ENCODE assay signal across 14 mouse cellular contexts in genomic region chr4:137345790-137346189, GRCm38 (mm10). TPM values are rescaled to one million over a fixed set of nuclear protein-coding genes. Genes with fewer than 3 reads are reported as not detected.
DNase-seq lines count a peak whose midpoint lies in the region; ATAC-seq and TF ChIP-seq lines count a peak whose summit lies in the region.
"Had no signal": no experiment of that assay in that cellular context is flagged by ENCODE, and none has a peak within 500 bp of the region (broad histone marks: within the 10 kb centered on the region; RNA-seq: fewer than 3 reads in every experiment).

No protein-coding gene starts in this region.

- TF ChIP-seq RAD21 in CH12.LX (IDR thresholded peaks at IDR 0.05; ENCODE audit: low read depth, low read length), result peak; percentile 31

- H3K79me2 ChIP-seq in CH12.LX (replicated peaks; ENCODE audit: control insufficient read depth, extremely low read depth, insufficient read depth, poor library complexity, severe bottlenecking) (peaks cover 98% of the 10 kb centered on the region), myocyte (ENCODE audit: control insufficient read depth, insufficient read depth) (peaks cover 98% of the 10 kb centered on the region)

- H3K4me1 ChIP-seq in CH12.LX (ENCODE audit: control insufficient read depth in 1 of 2, insufficient read depth in 2 of 2), result peaks cover 2 to 53% of the 10 kb centered on the region in 2 experiments
- no peaks in the 10 kb centered on the region for H3K4me1 ChIP-seq in hindbrain, postnatal 0 days (ENCODE audit: insufficient read depth, low read length)
- 0 out of 2 replicates have a peak, but pooled peaks cover 2% of the 10 kb centered on the region for H3K4me1 ChIP-seq in hindbrain, embryonic 12.5 days
- H3K4me1 ChIP-seq: limb, embryonic 10.5 days had no signal

- WGBS in hindbrain, postnatal 0 days, result 94% methylated on average over 1 of the region's 1 CpGs
- WGBS in hindbrain, embryonic 12.5 days, result 98% methylated on average over 1 of the region's 1 CpGs

- ATAC-seq in common myeloid progenitor, adult 5-6 weeks (replicated peaks; ENCODE audit: low read depth, poor library complexity, severe bottlenecking), result peak; percentile 83
- ATAC-seq in hindbrain, postnatal 0 days, result no peak
- ATAC-seq in hindbrain, embryonic 12.5 days (ENCODE audit: low FRiP score), result no peak
- ATAC-seq: intestine, embryonic 16.5 days had no signal

- TF ChIP-seq POLR2A in CH12.LX (IDR thresholded peaks at IDR 0.05; ENCODE audit: low read depth, low read length) (no peak), myocyte (IDR thresholded peaks at IDR 0.05; ENCODE audit: insufficient read length, low read depth) (no peak)

- peak; percentile 75 to 83 for DNase-seq in spleen, postnatal 36 days (ENCODE audit: low spot score in 2 of 2)
- no peak for DNase-seq in spleen, postnatal 14 days (ENCODE audit: low spot score in 2 of 2)
- peak; percentile 74 for DNase-seq in CH12.LX (ENCODE audit: extremely low read depth)
- no peak for DNase-seq in hindbrain, postnatal 0 days (ENCODE audit: low spot score)
- no peak for DNase-seq in right cerebral cortex, adult 2 months (ENCODE audit: low spot score in 2 of 2)
- DNase-seq: cerebellum, adult 9-10 months; heart, adult 2 months; heart, postnatal 36 days; kidney, postnatal 36 days had no signal

- no peak overlapping the region for H3ac ChIP-seq in myocyte (ENCODE audit: control insufficient read depth, insufficient read length)

- H3K4me2 ChIP-seq in CH12.LX (ENCODE audit: insufficient read depth, low read depth, poor library complexity, severe bottlenecking), result peak overlapping the region; percentile 29; the same call in 1 of the 2 replicates
- peak overlapping the region; percentile 18 for H3K4me2 ChIP-seq in myocyte (ENCODE audit: low read depth)
- H3K4me2 ChIP-seq in hindbrain, postnatal 0 days (ENCODE audit: low read depth, low read length), result no peak overlapping the region
- H3K4me2 ChIP-seq in hindbrain, embryonic 12.5 days (replicated peaks), result no peak overlapping the region

- dilution Hi-C loops in CH12.LX (cut with MboI; ENCODE audit: extremely low pct_ligation_motif_present, extremely low pct_unique_long_range_greater_than_20kb, low sequenced_read_pairs), result no loop called here

- no peak overlapping the region for H3K9ac ChIP-seq in CH12.LX (ENCODE audit: insufficient read depth, low read depth)
- H3K9ac ChIP-seq in hindbrain, postnatal 0 days (replicated peaks; ENCODE audit: low read length), result no peak overlapping the region
- no peak overlapping the region for H3K9ac ChIP-seq in hindbrain, embryonic 12.5 days

- H3K36me3 ChIP-seq in CH12.LX (replicated peaks in 1 of 2; ENCODE audit: control insufficient read depth in 1 of 2, insufficient read depth in 1 of 2, low read length in 1 of 2) (peaks cover 10 to 71% of the 10 kb centered on the region in 2 experiments), myocyte (ENCODE audit: control insufficient read depth, insufficient read depth) (peaks cover 11% of the 10 kb centered on the region)
- no peaks in the 10 kb centered on the region for H3K36me3 ChIP-seq in hindbrain, postnatal 0 days (ENCODE audit: insufficient read depth, low read length)
- H3K36me3 ChIP-seq in hindbrain, embryonic 12.5 days, result 0 out of 2 replicates have a peak, but pooled peaks cover 7% of the 10 kb centered on the region

- TF ChIP-seq CTCF in CH12.LX (conservative IDR thresholded peaks at IDR 0.05 in 1 of 2, IDR thresholded peaks at IDR 0.05 in 1 of 2; ENCODE audit: low read depth in 2 of 2, low read length in 2 of 2), result peak in 1 of 2 experiments; percentile 36; a peak in 2 of 4 replicates
- no peak for TF ChIP-seq CTCF in hindbrain, postnatal 0 days (IDR thresholded peaks at IDR 0.05; ENCODE audit: low read depth)

- no peaks in the 10 kb centered on the region for H3K9me3 ChIP-seq in CH12.LX (replicated peaks; ENCODE audit: low read length)
- no peaks in the 10 kb centered on the region for H3K9me3 ChIP-seq in hindbrain, postnatal 0 days (ENCODE audit: low read length)
- no peaks in the 10 kb centered on the region for H3K9me3 ChIP-seq in hindbrain, embryonic 12.5 days (replicated peaks)
- H3K9me3 ChIP-seq: limb, embryonic 10.5 days had no signal

- H3K4me3 ChIP-seq in CH12.LX (replicated peaks in 1 of 3; ENCODE audit: low read depth in 2 of 3, low read length in 2 of 3, poor library complexity in 1 of 3) (no peak overlapping the region), myocyte (no peak overlapping the region)
- no peak overlapping the region for H3K4me3 ChIP-seq in hindbrain, postnatal 0 days (ENCODE audit: low read length)
- no peak overlapping the region for H3K4me3 ChIP-seq in hindbrain, embryonic 12.5 days
- H3K4me3 ChIP-seq: heart, adult 2 months; limb, embryonic 10.5 days had no signal

- H3K27me3 ChIP-seq in CH12.LX (replicated peaks), result no peaks in the 10 kb centered on the region
- no peaks in the 10 kb centered on the region for H3K27me3 ChIP-seq in myocyte (ENCODE audit: control insufficient read depth, insufficient read depth, insufficient read length)
- H3K27me3 ChIP-seq in hindbrain, postnatal 0 days (ENCODE audit: insufficient read depth, low read length), result no peaks in the 10 kb centered on the region
- H3K27me3 ChIP-seq in hindbrain, embryonic 12.5 days, result no peaks in the 10 kb centered on the region

- in situ Hi-C loops in CH12.LX (cut with MboI; ENCODE audit: low pct_ligation_motif_present, low pct_unique_long_range_greater_than_20kb, low sequenced_read_pairs), result no loop called here

- no peak overlapping the region for H3K27ac ChIP-seq in CH12.LX (ENCODE audit: insufficient read depth, low read depth)
- no peak overlapping the region for H3K27ac ChIP-seq in hindbrain, postnatal 0 days
- no peak overlapping the region for H3K27ac ChIP-seq in hindbrain, embryonic 12.5 days
- H3K27ac ChIP-seq: heart, adult 2 months; limb, embryonic 10.5 days had no signal

- peak; percentile 84 for TF ChIP-seq EP300 in CH12.LX (IDR thresholded peaks at IDR 0.05; ENCODE audit: low read length)

TF ChIP-seq in CH12.LX, 34 proteins besides CTCF, POLR2A, EP300 and RAD21:
- TF ChIP-seq SMC3 (IDR thresholded peaks at IDR 0.05; ENCODE audit: low read depth, low read length) (peak; percentile 3; the same call in 1 of the 2 replicates), MAZ (IDR thresholded peaks at IDR 0.05; ENCODE audit: low read depth, low read length) (no peak), MAFK (IDR thresholded peaks at IDR 0.05; ENCODE audit: insufficient replicate concordance, low read length) (no peak), IRF4 (IDR thresholded peaks at IDR 0.05; ENCODE audit: low read depth, low read length) (peak; percentile 82), ELF1 (IDR thresholded peaks at IDR 0.05; ENCODE audit: low read depth, low read length) (peak; percentile 56; the same call in 1 of the 2 replicates), MYC (IDR thresholded peaks at IDR 0.05; ENCODE audit: low read depth, low read length) (peak; percentile 70; the same call in 1 of the 2 replicates)
TF ChIP-seq in CH12.LX: peak in this region for 4.

TF ChIP-seq in myocyte, 11 proteins besides CTCF, POLR2A, EP300 and RAD21:
- no peak for TF ChIP-seq E2F4 (IDR thresholded peaks at IDR 0.05; ENCODE audit: insufficient read depth)
- TF ChIP-seq USF1 (IDR thresholded peaks at IDR 0.05; ENCODE audit: low read depth), result no peak
- no peak for TF ChIP-seq MYOG (IDR thresholded peaks at IDR 0.05; ENCODE audit: control insufficient read depth in 1 of 3, insufficient read depth in 1 of 3, insufficient read length in 2 of 3, low read depth in 2 of 3)
- TF ChIP-seq MAX (IDR thresholded peaks at IDR 0.05; ENCODE audit: low read depth), result no peak
- no peak for TF ChIP-seq REST (IDR thresholded peaks at IDR 0.05; ENCODE audit: insufficient read depth, insufficient read length)
- no peak for TF ChIP-seq TCF3 (IDR thresholded peaks at IDR 0.05; ENCODE audit: insufficient read length, low read depth)
- no peak for TF ChIP-seq SRF (IDR thresholded peaks at IDR 0.05; ENCODE audit: control insufficient read depth, insufficient read length, low read depth)
- TF ChIP-seq TCF12 (IDR thresholded peaks at IDR 0.05; ENCODE audit: insufficient read depth, poor library complexity, severe bottlenecking), result no peak
- no peak for TF ChIP-seq CEBPB (IDR thresholded peaks at IDR 0.05; ENCODE audit: insufficient read depth, poor library complexity, severe bottlenecking)
- TF ChIP-seq POLR2AphosphoS2 (IDR thresholded peaks at IDR 0.05; ENCODE audit: insufficient read length, low read depth), result no peak
- TF ChIP-seq MYOD1 (IDR thresholded peaks at IDR 0.05; ENCODE audit: control insufficient read depth in 1 of 3, insufficient read length in 2 of 3, low read depth in 2 of 3), result no peak
TF ChIP-seq in myocyte: peak in this region for 0.

RNA-seq across cellular contexts. Expression of gene Cdc42, which starts 11.7 kb away (rescaled TPM):
- total RNA-seq in CH12.LX (2012; rRNA removed) (209 and 241 TPM in 2 replicates), CH12.LX (2014; rRNA removed) (594 and 605 TPM in 2 replicates)
- polyA plus RNA-seq in CH12.LX (2012; ENCODE audit: insufficient read length, low read depth) (367 and 378 TPM in 2 replicates), myocyte (2012; fragmentation: generic; extraction: Trizol) (298 TPM)
- 481 and 507 TPM in 2 replicates for total RNA-seq in common myeloid progenitor, adult 5-6 weeks (2017)
- total RNA-seq in hindbrain, postnatal 0 days (2014; rRNA removed), result 394 and 490 TPM in 2 replicates
- polyA plus RNA-seq in hindbrain, postnatal 0 days (2015; fragmentation: Nextera tagmentation; extraction: Ambion mirVana), result 1,008 and 1,049 TPM in 2 replicates
- 666 and 694 TPM in 2 replicates for polyA plus RNA-seq in hindbrain, embryonic 12.5 days (2016; fragmentation: Nextera tagmentation; extraction: Ambion mirVana)

Comparison
In these comparisons a context has a peak if more than half of its experiments do, and no peak if none do; other contexts are left out.
1. DNase-seq: peak in spleen, postnatal 36 days (2 of 2) and CH12.LX (single experiment); none in spleen, postnatal 14 days (0 of 2), hindbrain, postnatal 0 days (single experiment) and right cerebral cortex, adult 2 months (0 of 2).
2. H3K4me2 ChIP-seq: peak in CH12.LX (single experiment) and myocyte (single experiment); none in hindbrain, postnatal 0 days (single experiment) and hindbrain, embryonic 12.5 days (single experiment).